Mouse (Mus musculus): Measurements from ENCODE around the gene 6430628N08Rik. TPM values are rescaled to one million over a fixed set of nuclear protein-coding genes. Genes with fewer than 3 reads are reported as not detected.

6430628N08Rik gene
- total and polyA plus RNA-seq, 3 experiments: not detected

DNA sequence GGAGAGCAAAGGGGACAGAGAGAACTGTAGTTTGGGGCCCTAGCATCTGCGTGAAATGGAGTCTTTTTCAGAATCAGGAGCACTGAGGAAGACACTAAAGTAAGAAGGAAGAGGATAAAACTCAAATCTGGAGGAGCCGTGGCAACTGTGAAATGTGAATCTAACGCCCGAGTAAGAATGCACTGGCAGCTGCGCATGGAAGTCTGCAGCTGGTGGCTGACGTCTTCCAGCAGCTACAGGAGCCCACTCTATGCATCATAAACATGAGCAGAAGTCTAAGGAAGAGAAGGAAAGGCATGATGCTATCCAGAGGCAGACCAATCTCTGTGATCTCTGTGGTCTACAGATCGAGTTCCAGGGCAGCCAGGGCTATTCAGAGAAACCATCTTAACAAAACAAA is 37.2 kb downstream of the 6430628N08Rik start:
- H3K9me3 ChIP-seq (replicated peaks): no peaks in the 10 kb centered on the region
- H3K4me3 ChIP-seq (ENCODE audit: low read depth, low read length): no peak overlapping the region
- no peak for TF ChIP-seq TAL1 (conservative IDR thresholded peaks at IDR 0.05; ENCODE audit: low read depth, low read length)
- no peak for TF ChIP-seq GATA1 (IDR thresholded peaks at IDR 0.05; ENCODE audit: borderline replicate concordance, low read length)
- TF ChIP-seq CTCF (IDR thresholded peaks at IDR 0.05; ENCODE audit: low read depth, low read length): no peak
- no peak for TF ChIP-seq POLR2AphosphoS5 (IDR thresholded peaks at IDR 0.05; ENCODE audit: insufficient replicate concordance, low read depth, low read length)
- TF ChIP-seq GATA2 (IDR thresholded peaks at IDR 0.05; ENCODE audit: borderline replicate concordance, low read depth, low read length): no peak
- no peak for ATAC-seq (ENCODE audit: extremely low read depth, insufficient number of reproducible peaks, low FRiP score, poor library complexity, severe bottlenecking)
- no peaks in the 10 kb centered on the region for H3K36me3 ChIP-seq (replicated peaks)
- no peak for DNase-seq (ENCODE audit: low spot score)
- no peaks in the 10 kb centered on the region for H3K4me1 ChIP-seq (ENCODE audit: insufficient read depth, low read depth, low read length)
- H3K27me3 ChIP-seq (ENCODE audit: insufficient read depth, low read length): peaks cover 11% of the 10 kb centered on the region

DNA sequence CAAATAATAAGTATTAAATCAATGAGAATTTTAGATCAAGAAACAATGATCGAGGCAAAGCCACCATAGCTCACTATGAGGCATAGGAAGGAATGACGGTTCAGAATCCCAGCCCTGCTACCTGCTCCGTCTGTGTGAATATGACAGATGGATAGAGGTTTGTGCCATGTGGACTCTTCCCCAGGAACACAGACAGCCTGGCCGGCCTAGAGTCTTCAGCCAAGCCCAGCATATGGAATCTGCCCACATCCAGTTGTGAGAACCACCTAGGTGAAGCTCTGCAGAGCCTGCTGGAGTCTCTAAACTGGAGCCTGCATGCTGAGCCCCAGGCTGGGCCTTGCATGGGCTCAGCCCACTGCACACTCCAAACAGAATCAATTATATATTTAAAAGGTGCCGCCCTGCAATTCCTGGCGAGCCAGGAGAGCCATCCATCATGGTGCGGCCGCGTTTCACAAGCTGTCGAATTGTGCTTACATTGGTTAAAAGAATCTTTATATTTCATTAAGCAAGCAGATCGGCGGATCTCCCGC is 41.2 kb downstream of the 6430628N08Rik start:
- DNase-seq (ENCODE audit: low spot score): no peak
- no peak overlapping the region for H3K4me3 ChIP-seq (ENCODE audit: low read depth, low read length)
- TF ChIP-seq GATA2 (IDR thresholded peaks at IDR 0.05; ENCODE audit: borderline replicate concordance, low read depth, low read length): no peak
- TF ChIP-seq CTCF (IDR thresholded peaks at IDR 0.05; ENCODE audit: low read depth, low read length): no peak
- TF ChIP-seq POLR2AphosphoS5 (IDR thresholded peaks at IDR 0.05; ENCODE audit: insufficient replicate concordance, low read depth, low read length): no peak
- no peak for TF ChIP-seq GATA1 (IDR thresholded peaks at IDR 0.05; ENCODE audit: borderline replicate concordance, low read length)
- no peak for TF ChIP-seq TAL1 (conservative IDR thresholded peaks at IDR 0.05; ENCODE audit: low read depth, low read length)
- H3K4me1 ChIP-seq (ENCODE audit: insufficient read depth, low read depth, low read length): no peaks in the 10 kb centered on the region
- no peaks in the 10 kb centered on the region for H3K36me3 ChIP-seq (replicated peaks)
- peaks cover 5% of the 10 kb centered on the region for H3K27me3 ChIP-seq (ENCODE audit: insufficient read depth, low read length)
- no peak for ATAC-seq (ENCODE audit: extremely low read depth, insufficient number of reproducible peaks, low FRiP score, poor library complexity, severe bottlenecking)
- no peaks in the 10 kb centered on the region for H3K9me3 ChIP-seq (replicated peaks)

DNA sequence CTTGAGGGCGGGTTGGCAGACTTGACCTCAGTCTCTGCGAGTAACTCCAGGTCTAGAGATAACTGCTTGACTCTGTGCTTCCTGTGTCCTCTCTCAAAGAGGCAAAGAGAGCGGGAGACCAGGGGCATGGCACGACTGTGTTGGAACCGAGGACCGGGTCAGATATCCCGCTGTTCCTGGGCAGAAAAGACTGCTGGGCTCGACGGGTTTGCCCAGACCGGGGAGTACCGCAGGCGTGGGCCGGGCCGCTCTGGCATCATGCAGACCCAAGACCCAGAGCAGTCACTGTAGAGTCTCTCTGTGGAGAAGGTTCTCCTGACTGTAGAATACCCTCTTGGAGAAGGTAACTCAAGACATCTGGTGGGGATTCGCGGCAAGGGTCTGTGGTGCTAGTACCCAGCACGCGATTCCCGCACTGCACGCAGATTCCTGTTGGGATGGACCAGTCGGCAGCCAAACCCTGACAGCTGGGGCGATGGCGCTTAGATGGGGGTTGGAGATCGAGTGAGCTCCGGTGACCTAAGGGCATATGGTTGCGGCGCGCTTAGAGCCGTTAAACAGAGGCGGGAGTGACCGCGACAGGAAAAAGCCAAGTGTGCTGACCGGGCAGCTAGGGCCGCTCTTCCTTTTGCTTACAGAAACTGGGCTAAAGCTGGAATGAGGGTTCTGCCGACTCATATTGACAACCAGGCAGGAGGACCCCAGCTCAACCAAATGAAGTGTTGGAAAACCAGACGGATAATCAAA is 45.5 kb downstream of the 6430628N08Rik start:
- DNase-seq (ENCODE audit: low spot score) (no peak), ATAC-seq (ENCODE audit: extremely low read depth, insufficient number of reproducible peaks, low FRiP score, poor library complexity, severe bottlenecking) (no peak)
- Histone ChIP-seq H3K4me3 (ENCODE audit: low read depth, low read length) (no peak overlapping the region), H3K4me1 (ENCODE audit: insufficient read depth, low read depth, low read length) (no peaks in the 10 kb centered on the region), H3K36me3 (replicated peaks) (no peaks in the 10 kb centered on the region), H3K9me3 (replicated peaks) (no peaks in the 10 kb centered on the region), H3K27me3 (ENCODE audit: insufficient read depth, low read length) (peaks cover 5% of the 10 kb centered on the region; the same call in 1 of the 2 replicates)
- no peak for TF ChIP-seq GATA2 (IDR thresholded peaks at IDR 0.05; ENCODE audit: borderline replicate concordance, low read depth, low read length)

DNA sequence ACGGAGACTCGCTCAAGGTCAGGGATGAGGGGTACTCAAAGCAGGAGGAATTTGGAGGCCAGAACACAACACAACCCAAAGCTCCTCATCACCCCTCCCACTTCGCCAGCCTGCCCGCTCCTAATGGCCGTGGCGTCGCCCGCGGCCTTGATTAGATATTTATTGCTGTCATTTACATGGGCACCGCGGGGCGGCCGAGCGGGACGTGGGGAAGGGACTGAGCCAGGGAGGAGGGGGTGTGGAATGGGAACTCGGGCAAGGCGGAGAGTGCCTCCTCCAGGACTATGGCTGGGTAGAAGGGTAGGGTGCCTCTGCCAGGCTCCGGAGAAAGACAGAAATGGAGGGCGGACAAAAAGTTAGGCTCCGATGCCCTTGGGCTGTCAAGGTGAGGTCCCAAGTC is 46.2 kb downstream of the 6430628N08Rik start:
- no peak for DNase-seq (ENCODE audit: low spot score)
- no peak for TF ChIP-seq GATA1 (IDR thresholded peaks at IDR 0.05; ENCODE audit: borderline replicate concordance, low read length)
- TF ChIP-seq GATA2 (IDR thresholded peaks at IDR 0.05; ENCODE audit: borderline replicate concordance, low read depth, low read length): no peak
- TF ChIP-seq POLR2AphosphoS5 (IDR thresholded peaks at IDR 0.05; ENCODE audit: insufficient replicate concordance, low read depth, low read length): no peak
- no peak for TF ChIP-seq TAL1 (conservative IDR thresholded peaks at IDR 0.05; ENCODE audit: low read depth, low read length)
- TF ChIP-seq CTCF (IDR thresholded peaks at IDR 0.05; ENCODE audit: low read depth, low read length): no peak
- no peak overlapping the region for H3K4me3 ChIP-seq (ENCODE audit: low read depth, low read length)
- H3K9me3 ChIP-seq (replicated peaks): no peaks in the 10 kb centered on the region
- no peaks in the 10 kb centered on the region for H3K4me1 ChIP-seq (ENCODE audit: insufficient read depth, low read depth, low read length)
- H3K27me3 ChIP-seq (ENCODE audit: insufficient read depth, low read length): peaks cover 5% of the 10 kb centered on the region; the same call in 1 of the 2 replicates
- no peak for ATAC-seq (ENCODE audit: extremely low read depth, insufficient number of reproducible peaks, low FRiP score, poor library complexity, severe bottlenecking)
- no peaks in the 10 kb centered on the region for H3K36me3 ChIP-seq (replicated peaks)

DNA sequence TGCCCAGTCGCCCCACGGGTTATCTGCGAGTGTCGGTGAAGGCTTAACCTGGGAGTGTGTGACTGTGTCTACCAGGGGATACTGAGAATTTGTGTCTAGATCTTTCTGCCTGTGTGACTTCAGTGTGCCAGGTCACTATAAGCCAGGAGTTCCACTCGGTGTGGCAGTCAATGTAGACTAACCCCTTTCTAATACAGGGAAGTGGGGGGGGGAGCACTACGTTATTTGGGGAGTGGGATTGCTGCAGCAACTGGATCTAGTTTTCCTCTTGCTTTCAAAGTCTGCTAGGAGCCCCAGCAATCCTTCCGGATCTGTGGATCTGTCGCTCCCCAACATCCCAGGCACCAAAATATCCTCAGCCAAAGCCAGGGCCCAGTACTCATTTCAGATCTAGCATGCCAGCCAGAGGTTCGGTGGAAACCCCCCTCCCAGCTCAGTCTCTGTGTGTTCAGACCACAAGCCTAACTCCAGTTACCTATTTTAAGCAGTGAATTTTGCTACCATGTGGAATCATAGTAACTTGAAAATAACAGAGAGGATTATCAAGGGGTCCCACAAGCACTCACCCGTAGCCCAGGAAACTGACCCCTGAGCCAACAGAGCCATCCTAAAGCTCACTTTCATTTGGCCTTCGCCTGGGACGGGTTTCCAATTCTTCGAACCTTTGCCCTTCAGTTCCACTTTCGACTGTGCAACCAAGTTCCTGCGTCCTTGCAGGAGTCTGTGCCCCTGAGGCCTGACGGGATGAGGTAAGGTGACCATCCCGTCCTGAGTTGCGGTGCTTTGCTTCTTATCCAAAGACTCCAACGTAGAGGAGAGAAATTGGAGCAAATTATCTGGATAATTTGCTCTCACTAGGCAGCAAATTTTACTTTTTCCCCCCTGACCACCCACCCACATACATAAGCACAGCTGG is 46.9 kb downstream of the 6430628N08Rik start:
- no peaks in the 10 kb centered on the region for H3K4me1 ChIP-seq (ENCODE audit: insufficient read depth, low read depth, low read length)
- TF ChIP-seq GATA2 (IDR thresholded peaks at IDR 0.05; ENCODE audit: borderline replicate concordance, low read depth, low read length) (no peak), CTCF (IDR thresholded peaks at IDR 0.05; ENCODE audit: low read depth, low read length) (no peak), POLR2AphosphoS5 (IDR thresholded peaks at IDR 0.05; ENCODE audit: insufficient replicate concordance, low read depth, low read length) (no peak), GATA1 (IDR thresholded peaks at IDR 0.05; ENCODE audit: borderline replicate concordance, low read length) (no peak), TAL1 (conservative IDR thresholded peaks at IDR 0.05; ENCODE audit: low read depth, low read length) (no peak)

More for the DNA sequence above, 46.9 kb downstream of the 6430628N08Rik start:
- Histone ChIP-seq H3K4me3 (ENCODE audit: low read depth, low read length) (no peak overlapping the region), H3K36me3 (replicated peaks) (no peaks in the 10 kb centered on the region), H3K9me3 (replicated peaks) (no peaks in the 10 kb centered on the region), H3K27me3 (ENCODE audit: insufficient read depth, low read length) (peaks cover 5% of the 10 kb centered on the region; the same call in 1 of the 2 replicates)
- DNase-seq (ENCODE audit: low spot score) (no peak), ATAC-seq (ENCODE audit: extremely low read depth, insufficient number of reproducible peaks, low FRiP score, poor library complexity, severe bottlenecking) (no peak)

Data from G1E (cell line).